Mouse (Mus musculus) MEL (cell line): ENCODE data around the gene Endou. TPM values are rescaled to one million over a fixed set of nuclear protein-coding genes. Genes with fewer than 3 reads are reported as not detected.

Source experiments
- DNase-seq: peaks from one replicate; pipeline ENCODE4 v3.0.0; 2011; ENCODE audit warnings: low read depth, low spot score
- H3K27ac ChIP-seq: 2 replicates; pipeline ENCODE4 v1.5.1; 2012; ENCODE audit warnings: low read depth, mild to moderate bottlenecking, control low read depth, low read length, moderate library complexity; ENCODE audit not compliant: control insufficient read depth
- H3K27me3 ChIP-seq, 2 experiments: fragments of 150-350 bp in 1 of 2; sonication (generic) in 1 of 2; 2 replicates each; pipeline ENCODE4 v1.6.1; 2012; ENCODE audit warnings: low read length in 2 of 2, mild to moderate bottlenecking in 2 of 2, improper control_type of control experiment in 1 of 2, moderate library complexity in 1 of 2; ENCODE audit not compliant: insufficient read depth in 2 of 2, control insufficient read depth in 1 of 2
- H3K36me3 ChIP-seq, 2 experiments: 2 replicates each; pipeline ENCODE4 v1.6.1; 2012 to 2014; ENCODE audit warnings: low read length in 2 of 2, improper control_type of control experiment in 1 of 2, inconsistent platforms in 1 of 2, mild to moderate bottlenecking in 1 of 2; ENCODE audit not compliant: insufficient read depth in 2 of 2, control insufficient read depth in 1 of 2
- H3K4me1 ChIP-seq, 2 experiments: fragments of 150-350 bp in 1 of 2; sonication (generic) in 1 of 2; 2 replicates each; pipeline ENCODE4 v1.6.1; 2012; ENCODE audit warnings: low read length in 2 of 2, improper control_type of control experiment in 1 of 2, mild to moderate bottlenecking in 1 of 2; ENCODE audit not compliant: insufficient read depth in 2 of 2, control insufficient read depth in 1 of 2
- H3K4me3 ChIP-seq, 2 experiments: fragments of 150-350 bp in 1 of 2; sonication (generic) in 1 of 2; 2 replicates each; pipeline ENCODE4 v1.5.1; 2012; ENCODE audit warnings: low read depth in 2 of 2, low read length in 2 of 2, mild to moderate bottlenecking in 2 of 2, moderate library complexity in 2 of 2, control low read depth in 1 of 2, improper control_type of control experiment in 1 of 2; ENCODE audit not compliant: control insufficient read depth in 1 of 2, insufficient read depth in 1 of 2
- H3K79me2 ChIP-seq: 2 replicates; pipeline ENCODE4 v1.6.1; 2012; ENCODE audit warnings: mild to moderate bottlenecking, low read length, moderate library complexity; ENCODE audit not compliant: control insufficient read depth, poor library complexity, insufficient read depth
- H3K9ac ChIP-seq: 2 replicates; pipeline ENCODE4 v1.6.1; 2012; ENCODE audit warnings: low read depth, mild to moderate bottlenecking, control low read depth, low read length, moderate library complexity; ENCODE audit not compliant: control insufficient read depth, poor library complexity, severe bottlenecking
- H3K9me3 ChIP-seq: fragments of 150-350 bp; sonication (generic); replicated peaks from 2 replicates; pipeline ENCODE4 v1.6.1; 2012; ENCODE audit warnings: mild to moderate bottlenecking, low read length, improper control_type of control experiment, moderate library complexity; ENCODE audit not compliant: insufficient read depth
- E2F4 ChIP-seq: IDR thresholded peaks from 2 replicates; pipeline ENCODE4 v1.6.1; 2011; ENCODE audit warnings: low read depth, low read length, improper control_type of control experiment, borderline replicate concordance
- ELF1 ChIP-seq: IDR thresholded peaks from 2 replicates; pipeline ENCODE4 v1.6.1; 2014; ENCODE audit warnings: low read depth, mild to moderate bottlenecking, inconsistent platforms, low read length, improper control_type of control experiment, moderate library complexity
- EP300 ChIP-seq, 2 experiments: IDR thresholded peaks; 2 replicates each; pipeline ENCODE4 v1.6.1; 2011; ENCODE audit warnings: improper control_type of control experiment in 2 of 2, low read length in 2 of 2, low read depth in 1 of 2, mild to moderate bottlenecking in 1 of 2
- ETS1 ChIP-seq: IDR thresholded peaks from 2 replicates; pipeline ENCODE4 v1.6.1; 2012; ENCODE audit warnings: low read depth, mild to moderate bottlenecking, inconsistent platforms, low read length, improper control_type of control experiment, moderate library complexity
- HCFC1 ChIP-seq: IDR thresholded peaks from 2 replicates; pipeline ENCODE4 v1.6.1; 2012; ENCODE audit warnings: low read depth, mild to moderate bottlenecking, inconsistent platforms, low read length, improper control_type of control experiment, moderate library complexity
- MAFK ChIP-seq: IDR thresholded peaks from 2 replicates; pipeline ENCODE4 v1.6.1; 2011; ENCODE audit warnings: low read depth, mild to moderate bottlenecking, low read length, improper control_type of control experiment, borderline replicate concordance
- MAZ ChIP-seq: IDR thresholded peaks from 2 replicates; pipeline ENCODE4 v1.6.1; 2012; ENCODE audit warnings: low read depth, mild to moderate bottlenecking, inconsistent platforms, low read length, improper control_type of control experiment
- MXI1 ChIP-seq: IDR thresholded peaks from 2 replicates; pipeline ENCODE4 v1.6.1; 2011; ENCODE audit warnings: mild to moderate bottlenecking, low read depth, low read length, improper control_type of control experiment
- MYB ChIP-seq: IDR thresholded peaks from 2 replicates; pipeline ENCODE4 v1.6.1; 2011; ENCODE audit warnings: mild to moderate bottlenecking, low read depth, low read length, improper control_type of control experiment
- MYC ChIP-seq: IDR thresholded peaks from 2 replicates; pipeline ENCODE4 v1.6.1; 2011; ENCODE audit warnings: low read depth, mild to moderate bottlenecking, low read length, improper control_type of control experiment, moderate library complexity
- NRF1 ChIP-seq: IDR thresholded peaks from 2 replicates; pipeline ENCODE4 v1.6.1; 2014; ENCODE audit warnings: low read depth, mild to moderate bottlenecking, inconsistent platforms, low read length, improper control_type of control experiment, moderate library complexity; ENCODE audit not compliant: poor library complexity, insufficient read depth, severe bottlenecking
- RAD21 ChIP-seq: IDR thresholded peaks from 2 replicates; pipeline ENCODE4 v1.6.1; 2011; ENCODE audit warnings: mild to moderate bottlenecking, low read depth, low read length, improper control_type of control experiment
- SMC3 ChIP-seq: IDR thresholded peaks from 2 replicates; pipeline ENCODE4 v1.6.1; 2011; ENCODE audit warnings: low read depth, low read length, improper control_type of control experiment
- TCF12 ChIP-seq: IDR thresholded peaks from 2 replicates; pipeline ENCODE4 v1.6.1; 2014; ENCODE audit warnings: low read depth, mild to moderate bottlenecking, inconsistent platforms, low read length, improper control_type of control experiment, moderate library complexity
- UBTF ChIP-seq: IDR thresholded peaks from 2 replicates; pipeline ENCODE4 v1.6.1; 2012; ENCODE audit warnings: low read depth, mild to moderate bottlenecking, inconsistent platforms, low read length, improper control_type of control experiment, moderate library complexity, borderline replicate concordance; ENCODE audit not compliant: insufficient read depth
- USF1 ChIP-seq: IDR thresholded peaks from 2 replicates; pipeline ENCODE4 v1.6.1; 2014; ENCODE audit warnings: low read depth, mild to moderate bottlenecking, inconsistent platforms, low read length, improper control_type of control experiment, moderate library complexity
- ZKSCAN1 ChIP-seq: IDR thresholded peaks from 2 replicates; pipeline ENCODE4 v1.6.1; 2012; ENCODE audit warnings: low read depth, mild to moderate bottlenecking, inconsistent platforms, low read length, improper control_type of control experiment, moderate library complexity
- polyA plus RNA-seq, 2 experiments: library from polyadenylated mRNA; stranded (reverse) in 1 of 2; unstranded in 1 of 2; fragments of >175 nt in 1 of 2; fragments of >200 nt in 1 of 2; gene quantifications; 2 replicates each; pipeline versions ENCODE4 v1.2.1 to v1.2.4; 2012; ENCODE audit warnings: low replicate concordance in 2 of 2, low read depth in 1 of 2; ENCODE audit not compliant: insufficient read length in 2 of 2, insufficient read depth in 1 of 2, missing spikeins in 1 of 2
- total RNA-seq: library from RNA; depleted of rRNA; stranded (reverse); fragments of 300-350 nt; gene quantifications from 2 replicates; pipeline ENCODE4 v1.2.3, GENCODE M21; 2012

Endou gene
- total and polyA plus RNA-seq, 3 experiments: 0.08 to 0.10 TPM; not detected in 1

- no peak for TF ChIP-seq E2F4
Measured at GRCm38 (mm10) chr15:97677341-97677740, 53.8 kb downstream of the Endou start (continued).

- no peak for DNase-seq
- no peak overlapping the region for H3K27ac ChIP-seq
- peaks cover under 1 to 3% of the 10 kb centered on the region in 2 experiments; a peak in 3 of 4 replicates for H3K4me1 ChIP-seq
- H3K36me3 ChIP-seq: peaks cover 3 to 35% of the 10 kb centered on the region in 2 experiments; a peak in 3 of 4 replicates
- no peak overlapping the region for H3K4me3 ChIP-seq
- H3K9ac ChIP-seq: no peak overlapping the region
- no peaks in the 10 kb centered on the region for H3K9me3 ChIP-seq
- no peaks in the 10 kb centered on the region for H3K27me3 ChIP-seq
- TF ChIP-seq NRF1 (no peak), RAD21 (no peak), UBTF (no peak), ELF1 (no peak), MAZ (no peak), MAFK (no peak), TCF12 (no peak), USF1 (no peak), ZKSCAN1 (no peak), HCFC1 (no peak), SMC3 (no peak), MXI1 (no peak)
- TF ChIP-seq, all 39 proteins: peak for 0
- no peaks in the 10 kb centered on the region for H3K79me2 ChIP-seq
Measured at GRCm38 (mm10) chr15:97675927-97676326, 55.2 kb downstream of the Endou start.

- no peak for TF ChIP-seq MYB
- no peak for TF ChIP-seq ETS1
- TF ChIP-seq ELF1: no peak
- no peak for TF ChIP-seq MYC
- TF ChIP-seq EP300 (IDR thresholded peaks at IDR 0.05; ENCODE audit: low read depth in 1 of 2, low read length in 2 of 2): no peak
- no peak for TF ChIP-seq RAD21
- H3K36me3 ChIP-seq: peaks cover 11 to 27% of the 10 kb centered on the region in 2 experiments
- no peak overlapping the region for H3K4me3 ChIP-seq
- no peak overlapping the region for H3K27ac ChIP-seq
- no peaks in the 10 kb centered on the region for H3K27me3 ChIP-seq
- H3K4me1 ChIP-seq: peaks cover 12 to 16% of the 10 kb centered on the region in 2 experiments; a peak in 3 of 4 replicates
- no peak overlapping the region for H3K9ac ChIP-seq
- H3K79me2 ChIP-seq: no peaks in the 10 kb centered on the region
- no peak for DNase-seq
- H3K9me3 ChIP-seq: no peaks in the 10 kb centered on the region
Measured at GRCm38 (mm10) chr15:97674423-97674822, 56.7 kb downstream of the Endou start.
